Mouse (Mus musculus): ENCODE data around the gene Pou2f1.

Gene Pou2f1

GRCm38 (mm10) chr1:165874645-165875044 is 127.8 kb downstream of the Pou2f1 start:
- DNase-seq, result peak; percentile 85

DNA sequence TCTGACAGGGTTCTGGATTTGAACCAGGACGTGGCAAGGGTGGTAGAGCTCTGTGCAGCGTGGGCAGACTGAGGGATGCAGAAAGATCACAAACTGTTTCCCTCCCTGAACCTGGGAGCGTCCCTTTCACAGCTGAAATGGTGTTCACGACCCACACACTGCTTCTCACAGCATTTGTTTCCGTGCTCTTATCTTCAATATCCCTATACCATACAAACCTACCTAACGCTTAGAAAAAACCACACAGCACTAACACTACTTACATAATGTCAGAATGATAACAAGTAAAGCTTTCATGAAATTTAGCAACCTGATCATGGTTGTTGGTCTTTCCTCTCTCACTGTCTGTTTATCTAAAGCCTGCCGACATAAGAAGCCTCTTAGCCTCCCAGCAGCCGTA is 133.8 kb downstream of the Pou2f1 start:
- DNase-seq, result no peak

DNA sequence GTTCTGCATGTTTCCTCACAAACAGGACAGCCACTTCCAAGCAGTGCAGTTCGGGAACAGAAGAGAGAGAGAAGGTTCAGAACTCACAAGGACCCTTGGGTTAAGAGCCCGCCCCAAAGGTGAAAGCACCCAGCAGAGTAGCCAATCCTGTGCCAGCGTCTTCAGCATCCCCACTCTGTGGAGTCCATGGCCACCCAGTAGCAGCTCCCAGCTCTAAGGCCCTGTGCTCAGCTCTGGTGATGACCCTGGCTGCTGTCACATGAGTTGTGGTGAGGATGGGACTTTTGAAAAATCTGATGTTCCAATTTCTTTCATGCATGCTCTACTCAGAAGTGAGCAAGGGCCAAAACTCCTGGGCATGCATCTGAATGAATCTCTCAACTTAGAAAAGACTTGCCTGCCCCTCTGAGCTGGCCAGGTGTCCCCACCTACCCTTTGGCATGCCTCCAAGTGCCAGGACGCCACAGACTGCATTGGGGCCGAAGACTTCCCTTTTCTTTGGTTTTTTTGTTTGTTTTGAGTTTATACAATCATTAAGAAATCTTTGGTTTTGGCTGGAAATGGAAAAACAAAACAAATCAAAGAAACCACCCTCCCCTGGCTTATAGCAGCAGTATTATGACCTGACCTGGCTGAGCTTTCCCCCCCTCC is 135.7 kb downstream of the Pou2f1 start:
- DNase-seq, result peak; percentile 71

GRCm38 (mm10) chr1:165864864-165865795 is 137.3 kb downstream of the Pou2f1 start:
- peak; percentile 83 for DNase-seq

- DNase-seq, result peak; percentile 86
These were observed 140.4 kb downstream of the Pou2f1 start for GRCm38 (mm10) chr1:165862059-165862458.

DNA sequence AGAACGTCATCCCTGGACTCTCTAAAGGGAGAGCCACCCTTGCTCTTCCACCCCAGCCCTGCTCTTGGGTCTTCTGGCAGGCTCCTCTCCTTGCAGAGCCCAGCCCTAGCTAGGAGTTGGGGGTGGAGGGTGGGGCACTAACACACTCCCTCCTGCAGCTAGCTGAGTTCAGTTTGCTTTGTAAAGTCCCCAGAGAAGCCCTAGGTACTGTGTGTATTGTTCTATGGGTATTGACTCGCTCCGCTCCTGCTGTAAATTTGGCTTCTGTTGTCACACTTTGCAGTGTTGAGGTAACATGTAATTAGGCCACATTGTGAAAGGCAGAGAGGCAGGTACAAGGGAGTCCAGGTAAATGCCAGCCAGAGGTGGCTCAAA is 141.3 kb downstream of the Pou2f1 start:
- DNase-seq, result peak; percentile 70

DNA sequence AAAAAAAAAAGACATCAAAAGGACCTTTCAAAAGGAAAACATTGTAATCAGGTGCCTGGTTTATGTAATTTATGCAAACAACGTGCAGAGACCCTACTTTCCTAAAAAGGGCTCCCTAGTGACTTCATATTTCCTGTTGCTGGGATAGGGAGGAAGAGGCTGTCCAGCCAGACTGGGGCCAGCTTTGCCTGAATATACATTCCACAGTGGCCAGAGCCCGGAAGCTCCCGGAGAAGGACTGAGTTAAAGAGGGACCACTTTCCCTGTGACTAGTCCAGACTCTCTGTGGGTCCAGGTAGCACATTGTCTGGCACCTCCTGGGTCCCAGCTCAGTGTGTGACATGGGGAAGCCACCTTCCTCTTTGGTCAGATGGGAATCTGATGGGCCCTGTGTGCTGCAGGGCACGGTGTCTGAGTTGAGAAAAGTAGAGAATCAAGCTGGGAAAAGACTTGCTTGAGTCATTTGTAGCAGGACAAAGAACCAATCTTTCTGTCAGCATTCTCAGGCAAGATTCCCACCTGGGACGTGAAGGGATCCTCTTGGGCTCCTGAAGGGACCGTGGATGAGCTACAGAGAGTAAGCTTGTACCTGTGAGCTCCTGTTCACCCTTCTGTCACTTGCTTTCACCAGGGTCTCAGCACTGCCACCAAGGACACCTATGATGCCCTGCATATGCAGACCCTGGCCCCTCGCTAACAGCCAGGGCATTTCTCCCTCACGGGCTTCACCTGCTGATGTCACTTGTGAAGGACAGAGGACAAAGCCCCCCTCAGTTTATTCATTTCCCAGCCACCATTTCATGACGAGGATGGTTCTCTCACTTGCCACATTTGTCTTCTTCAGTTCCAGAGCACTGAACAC is 141.9 kb downstream of the Pou2f1 start:
- DNase-seq, result peak; percentile 91

DNA sequence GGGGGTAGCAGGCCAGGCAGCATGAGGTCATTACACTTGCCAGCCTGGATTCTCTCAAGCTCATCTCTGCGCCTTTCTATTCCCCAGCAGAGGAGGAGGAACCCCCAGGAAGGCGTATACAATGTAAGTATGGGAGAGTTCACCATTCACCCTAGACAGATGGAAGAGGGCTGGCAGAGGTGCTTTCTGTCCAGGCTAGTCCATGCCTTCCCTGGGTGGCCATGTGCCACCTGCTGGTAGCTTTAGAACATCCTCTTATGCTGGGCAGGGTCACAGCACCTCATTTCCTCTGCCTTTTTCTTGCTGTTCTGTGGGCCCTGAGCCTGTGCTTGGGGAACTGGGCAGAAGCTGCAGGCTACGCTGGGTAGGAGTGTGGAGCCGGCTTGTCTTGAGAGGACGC is 144.1 kb downstream of the Pou2f1 start:
- peak; percentile 90 for DNase-seq

DNA sequence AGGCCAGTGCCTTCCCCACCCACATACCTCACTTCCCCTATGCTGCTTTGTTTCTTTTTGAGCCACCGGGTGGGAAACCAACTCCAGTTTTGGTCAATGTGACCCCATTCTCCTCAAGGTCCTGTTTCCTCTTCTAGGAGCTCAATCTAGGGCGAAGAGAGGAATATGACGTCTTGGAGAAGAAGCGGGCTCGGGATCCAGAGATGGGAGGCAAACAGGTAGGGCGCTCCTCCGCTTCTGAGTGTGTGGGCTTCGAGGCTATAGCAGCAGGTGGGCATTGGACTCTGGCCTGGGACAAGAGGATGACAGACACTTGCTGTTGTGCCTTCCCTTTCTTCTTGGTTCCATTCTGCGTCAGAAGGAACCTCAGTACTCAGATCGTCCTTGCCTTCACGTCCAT is 145.2 kb downstream of the Pou2f1 start:
- peak; percentile 76 for DNase-seq

DNA sequence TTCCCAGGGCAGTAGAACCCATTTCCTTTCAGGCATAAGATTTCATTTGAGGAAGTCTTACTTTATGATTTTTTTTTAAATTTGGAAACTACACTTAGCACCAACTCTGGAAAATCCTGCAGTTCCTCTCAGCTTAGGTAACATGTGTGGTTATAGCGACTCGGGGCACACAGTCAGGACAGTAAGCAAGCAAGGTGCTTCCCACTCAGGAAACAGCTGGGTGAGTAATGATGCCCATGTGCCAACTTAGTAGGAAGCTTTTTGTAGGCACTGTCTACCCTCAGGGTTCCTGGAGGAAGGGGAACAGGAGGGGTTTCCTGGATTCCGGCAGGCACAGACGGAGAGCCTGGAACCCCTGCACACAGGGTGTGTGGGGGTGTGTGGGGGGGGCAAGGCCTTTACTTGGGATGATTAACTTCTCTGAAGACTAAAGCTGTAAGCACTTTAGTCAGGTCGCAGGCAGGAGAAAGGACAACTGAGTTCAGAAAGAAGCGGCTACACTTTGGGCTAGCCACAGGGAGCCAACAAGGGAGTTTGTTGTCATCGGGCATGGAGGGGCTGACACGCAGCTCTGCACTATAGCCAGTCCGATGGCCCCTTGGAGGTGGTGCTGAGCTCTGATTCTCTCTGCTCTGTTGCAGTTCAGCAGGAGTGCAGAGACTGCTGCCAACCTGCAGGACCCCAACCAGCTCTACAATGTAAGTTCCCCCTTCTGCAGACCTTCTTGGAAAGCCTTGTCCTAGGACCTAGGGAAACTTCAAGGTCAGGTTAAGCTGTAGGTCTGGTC is 146.5 kb downstream of the Pou2f1 start:
- DNase-seq, result peak; percentile 89

- DNase-seq, result peak; percentile 89
These were observed 148.6 kb downstream of the Pou2f1 start for GRCm38 (mm10) chr1:165853729-165854420.

DNA sequence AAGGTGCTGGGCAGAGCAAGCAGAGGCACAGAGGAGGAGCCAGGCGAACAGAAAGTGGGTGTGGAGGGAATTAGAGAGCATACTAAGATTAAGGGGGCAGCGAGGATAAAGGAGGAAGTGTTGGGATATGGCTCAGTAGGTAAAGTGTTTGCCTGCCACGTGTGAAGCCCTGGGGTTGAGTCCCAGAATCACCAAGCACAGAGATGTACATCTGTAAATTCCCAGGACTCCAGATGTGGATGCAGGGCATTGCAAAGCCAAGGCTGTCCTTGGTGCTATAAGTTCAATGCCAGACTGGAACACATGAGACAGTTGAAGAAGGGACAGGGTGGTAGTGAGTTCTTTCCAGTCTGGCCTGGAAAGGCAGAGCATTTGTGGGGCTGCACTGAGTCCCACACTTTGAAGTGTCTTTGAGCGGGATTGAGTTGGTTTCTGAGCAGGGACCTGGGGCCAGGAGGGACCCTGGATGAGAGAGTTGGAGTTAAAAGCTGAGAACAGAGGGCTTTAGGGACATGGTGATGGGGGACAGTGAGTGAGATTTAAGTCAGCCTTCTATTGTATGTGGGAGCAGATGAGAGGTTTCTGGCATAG is 149.3 kb downstream of the Pou2f1 start:
- peak; percentile 82 for DNase-seq

- DNase-seq, result no peak
These were observed 150.3 kb downstream of the Pou2f1 start for GRCm38 (mm10) chr1:165852131-165852530.

DNA sequence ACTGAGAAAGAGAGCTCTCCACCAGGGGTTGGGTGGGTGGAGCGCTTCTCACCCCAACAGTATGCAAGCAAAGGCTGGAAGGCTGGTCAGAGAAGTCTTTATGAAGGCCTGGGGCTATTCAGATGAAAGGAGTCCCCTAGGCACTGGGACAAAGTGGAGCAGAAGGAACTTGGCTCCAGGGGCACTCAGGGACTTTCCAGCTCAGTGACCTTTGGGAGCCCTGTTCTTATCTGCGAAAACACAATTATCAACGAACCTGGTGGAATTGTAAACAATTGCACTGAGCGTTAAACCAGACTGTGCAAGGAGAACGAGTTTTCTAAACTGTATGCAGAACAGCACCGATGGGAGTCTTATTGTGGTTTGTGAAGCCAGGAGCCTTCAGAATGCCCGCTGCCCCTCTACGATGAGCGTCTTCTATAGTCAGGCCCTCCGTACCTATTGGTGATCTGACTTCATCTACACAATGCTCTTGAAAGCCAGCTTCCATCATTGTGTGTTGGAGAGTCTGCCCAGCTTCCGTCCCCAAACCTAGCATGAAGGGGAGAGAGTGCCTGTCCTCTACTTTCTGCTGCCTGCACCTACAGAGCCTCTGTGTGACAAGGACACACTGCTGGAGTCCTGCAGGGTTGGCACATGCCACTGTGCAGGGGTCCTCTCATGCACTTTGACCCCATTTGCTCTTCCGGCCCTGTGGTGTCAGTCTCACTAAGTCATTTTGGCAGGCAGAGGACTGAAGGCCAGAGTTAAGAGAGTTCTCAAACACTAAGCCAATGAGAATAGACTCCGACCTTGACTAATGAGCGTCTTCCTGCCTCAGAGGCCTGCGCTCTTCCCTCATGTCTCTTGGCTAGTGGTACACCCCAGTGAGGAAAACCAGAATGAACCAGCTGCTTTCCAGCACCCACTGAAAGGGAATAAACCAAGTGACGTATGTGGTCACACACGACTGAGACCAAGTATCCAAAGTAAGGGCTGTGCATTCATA is 152.7 kb downstream of the Pou2f1 start:
- peak; percentile 87 for DNase-seq

GRCm38 (mm10) chr1:165848881-165849280 is 153.6 kb downstream of the Pou2f1 start:
- peak; percentile 94 for DNase-seq

- peak; percentile 78 for DNase-seq
These were observed 154.1 kb downstream of the Pou2f1 start for GRCm38 (mm10) chr1:165848417-165848816.

- peak; percentile 92 for DNase-seq
These were observed 157.1 kb downstream of the Pou2f1 start for GRCm38 (mm10) chr1:165845366-165845765.

DNA sequence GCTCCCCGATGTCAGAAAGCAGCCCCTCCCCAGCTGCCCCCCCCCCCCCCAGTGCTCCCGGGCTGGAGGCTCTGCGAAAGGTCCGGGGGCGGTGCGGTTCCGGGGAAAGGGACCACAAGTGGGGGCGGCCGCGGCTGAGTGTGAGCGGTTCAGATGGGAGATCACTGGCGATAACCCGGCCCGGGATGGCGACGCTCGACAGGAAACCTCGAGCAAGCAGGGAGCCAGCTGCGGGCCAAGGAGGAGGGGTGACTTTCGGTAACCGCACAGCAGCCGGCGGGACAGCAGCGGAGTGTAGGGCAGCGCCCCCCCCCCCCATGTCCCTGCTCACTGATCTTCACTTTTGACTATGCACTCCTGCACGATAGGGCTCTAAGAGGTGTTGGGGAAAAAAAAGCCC is 157.5 kb downstream of the Pou2f1 start:
- no peak for DNase-seq

GRCm38 (mm10) chr1:165844466-165844951 is 158.0 kb downstream of the Pou2f1 start:
- peak; percentile 96 for DNase-seq

- DNase-seq, result no peak
These were observed 158.9 kb downstream of the Pou2f1 start for GRCm38 (mm10) chr1:165843586-165843985.

All from heart, adult 11 months (tissue).